Mouse (Mus musculus) liver, embryonic 18 days (tissue): ENCODE measurements around the gene Fkbp2. TPM values are rescaled to one million over a fixed set of nuclear protein-coding genes. Genes with fewer than 3 reads are reported as not detected.

Experiments used
- polyA plus RNA-seq: library from polyadenylated mRNA; depleted of rRNA; stranded (reverse); fragments of >200 nt; gene quantifications from 2 replicates; pipeline ENCODE4 v1.2.3, GENCODE M21; 2012; rRNA removed

The Fkbp2 gene
- polyA plus RNA-seq, result 61.8 and 67.5 TPM in 2 replicates

GRCm38 (mm10) chr19:6980381-6981093 lies at the start of gene Fkbp2:
Gene Fkbp2 (minus strand): TSS chr19:6980501.

GRCm38 (mm10) chr19:7019191-7019590 lies 38.9 kb upstream of the Fkbp2 start, which contains the start of gene Fermt3:
Gene Fermt3 (minus strand): TSS chr19:7019469.

GRCm38 (mm10) chr19:6996006-6996405 lies 15.7 kb upstream of the Fkbp2 start, which contains the start of the genes Nudt22 and Trpt1:
Gene Nudt22 (minus strand): TSS chr19:6996117.
Gene Trpt1 (plus strand): TSS chr19:6996131.

GRCm38 (mm10) chr19:6992011-6992858 lies 11.9 kb upstream of the Fkbp2 start, which contains the start of gene Dnajc4:
Gene Dnajc4 (minus strand): TSS chr19:6992572.

GRCm38 (mm10) chr19:6987061-6987903 lies 7.0 kb upstream of the Fkbp2 start, which contains the start of gene Vegfb:
Gene Vegfb (minus strand): TSS chr19:6987651.

GRCm38 (mm10) chr19:6975537-6976521 lies 4.5 kb downstream of the Fkbp2 start, which contains the start of gene Plcb3:
Gene Plcb3 (minus strand): TSS chr19:6976470.

GRCm38 (mm10) chr19:6974211-6975205 lies 5.8 kb downstream of the Fkbp2 start, which contains the start of gene Ppp1r14b:
Gene Ppp1r14b (plus strand): TSS chr19:6974968.

GRCm38 (mm10) chr19:6942249-6942691 lies 38.0 kb downstream of the Fkbp2 start, which contains the start of gene Gpr137:
Gene Gpr137 (minus strand): TSS chr19:6942480.

GRCm38 (mm10) chr19:6941372-6942248 lies 38.7 kb downstream of the Fkbp2 start, which contains the start of gene Bad:
Gene Bad (plus strand): TSS chr19:6941861.

GRCm38 (mm10) chr19:6934195-6934977 lies 45.9 kb downstream of the Fkbp2 start, which contains the start of gene Kcnk4:
Gene Kcnk4 (minus strand): TSS chr19:6934515.

Other genes starting within 250 kb of the Fkbp2 start
- gene Rps6ka4, start 139.9 kb downstream of the Fkbp2 start, polyA plus RNA-seq, result 3.1 and 3.5 TPM in 2 replicates
- 6.4 and 6.7 TPM in 2 replicates for gene Ccdc88b, start 122.3 kb downstream of the Fkbp2 start, polyA plus RNA-seq
- gene Trmt112, start 70.8 kb downstream of the Fkbp2 start, polyA plus RNA-seq, result 55.7 and 59.3 TPM in 2 replicates
- 267 and 283 TPM in 2 replicates for gene Prdx5, start 70.4 kb downstream of the Fkbp2 start, polyA plus RNA-seq
- gene Esrra, start 58.7 kb downstream of the Fkbp2 start, polyA plus RNA-seq, result 10.1 and 12.5 TPM in 2 replicates
- 0.08 and 0.10 TPM in 2 replicates for gene Catsperz, start 55.1 kb downstream of the Fkbp2 start, polyA plus RNA-seq
- gene Kcnk4, start 46.0 kb downstream of the Fkbp2 start, polyA plus RNA-seq, result 0.03 TPM in 1 of 2 replicates, not detected in the other
- gene Bad, start 38.6 kb downstream of the Fkbp2 start, polyA plus RNA-seq, result 22.7 and 23.0 TPM in 2 replicates
- 11.6 and 11.9 TPM in 2 replicates for gene Gpr137, start 38.0 kb downstream of the Fkbp2 start, polyA plus RNA-seq
- gene Ppp1r14b, start 5.5 kb downstream of the Fkbp2 start, polyA plus RNA-seq, result 40.3 and 42.2 TPM in 2 replicates
- 9.5 and 12.1 TPM in 2 replicates for gene Plcb3, start 4.0 kb downstream of the Fkbp2 start, polyA plus RNA-seq
- gene Vegfb, start 7.2 kb upstream of the Fkbp2 start, polyA plus RNA-seq, result 8.7 and 9.8 TPM in 2 replicates
- gene Dnajc4, start 12.1 kb upstream of the Fkbp2 start, polyA plus RNA-seq, result 10.4 and 11.7 TPM in 2 replicates
- gene Nudt22, start 15.6 kb upstream of the Fkbp2 start, polyA plus RNA-seq, result 9.5 TPM in 2 replicates
- gene Trpt1, start 15.6 kb upstream of the Fkbp2 start, polyA plus RNA-seq, result 3.1 and 3.2 TPM in 2 replicates
- 47.6 and 60.3 TPM in 2 replicates for gene Fermt3, start 39.0 kb upstream of the Fkbp2 start, polyA plus RNA-seq
- gene Stip1, start 59.5 kb upstream of the Fkbp2 start, polyA plus RNA-seq, result 57.8 and 59.8 TPM in 2 replicates
- 10.4 and 11.4 TPM in 2 replicates for gene Macrod1, start 76.3 kb upstream of the Fkbp2 start, polyA plus RNA-seq
- 0.02 and 0.04 TPM in 2 replicates for gene Flrt1, start 125.2 kb upstream of the Fkbp2 start, polyA plus RNA-seq
- 35.7 and 36.7 TPM in 2 replicates for gene Otub1, start 225.8 kb upstream of the Fkbp2 start, polyA plus RNA-seq
- 378 and 389 TPM in 2 replicates for gene Cox8a, start 237.1 kb upstream of the Fkbp2 start, polyA plus RNA-seq